Mouse (Mus musculus): ENCODE measurements around the gene Gm11114.

Gene Gm11114
- long read RNA-seq, experiment 1: 0 reads
- long read RNA-seq, experiment 2: 0 reads

- intact Hi-C loops (cut with DNase I): no loop called here
These were observed at the start of gene Gm11114 for GRCm38 (mm10) chr9:85312473-85312872. Gm11114 (plus strand) TSS chr9:85312773.

DNA sequence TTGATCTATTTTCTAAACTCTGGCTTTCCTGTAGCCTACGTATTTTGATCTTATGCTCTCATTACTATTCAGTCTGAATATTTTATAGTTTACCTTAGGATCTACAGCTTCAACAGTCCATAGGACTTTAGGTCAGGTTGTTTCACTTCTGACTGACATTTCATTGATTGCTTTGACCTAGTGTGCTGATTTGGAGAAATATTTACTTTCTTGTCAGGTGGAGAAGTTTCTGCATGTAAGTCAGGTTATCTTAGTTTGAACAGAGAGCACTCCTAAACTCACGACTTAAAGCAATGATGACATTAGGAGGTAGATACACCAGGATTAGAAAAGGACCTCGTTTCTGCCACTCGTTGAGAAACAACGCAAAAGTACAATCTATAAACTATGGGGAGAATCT is 45.7 kb upstream of the Gm11114 start:
- intact Hi-C loops (cut with DNase I): no loop called here

GRCm38 (mm10) chr9:85274114-85274513 is 38.5 kb upstream of the Gm11114 start:
- intact Hi-C loops (cut with DNase I): no loop called here

DNA sequence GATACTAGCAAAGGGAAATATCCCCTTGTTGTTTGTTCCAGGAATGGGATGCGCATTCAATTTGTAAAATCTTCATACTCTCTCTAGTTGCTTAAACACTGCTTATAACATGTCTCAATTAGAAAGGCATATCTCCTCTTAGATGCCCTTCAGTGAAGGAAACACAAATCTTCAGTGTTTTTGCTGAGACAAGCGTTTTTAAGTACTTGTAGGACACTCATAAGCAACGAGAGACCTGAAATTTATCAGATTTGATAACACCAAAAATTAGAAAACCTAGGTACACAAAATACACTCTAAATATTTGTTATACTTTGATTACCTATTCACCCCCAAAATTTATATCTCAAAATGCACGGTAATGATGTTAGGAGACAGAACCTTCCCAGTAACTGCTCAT is 9.7 kb upstream of the Gm11114 start:
- intact Hi-C loops (cut with DNase I): no loop called here

- intact Hi-C loops (cut with DNase I): no loop called here
These were observed 9.2 kb upstream of the Gm11114 start for GRCm38 (mm10) chr9:85303378-85303777.

DNA sequence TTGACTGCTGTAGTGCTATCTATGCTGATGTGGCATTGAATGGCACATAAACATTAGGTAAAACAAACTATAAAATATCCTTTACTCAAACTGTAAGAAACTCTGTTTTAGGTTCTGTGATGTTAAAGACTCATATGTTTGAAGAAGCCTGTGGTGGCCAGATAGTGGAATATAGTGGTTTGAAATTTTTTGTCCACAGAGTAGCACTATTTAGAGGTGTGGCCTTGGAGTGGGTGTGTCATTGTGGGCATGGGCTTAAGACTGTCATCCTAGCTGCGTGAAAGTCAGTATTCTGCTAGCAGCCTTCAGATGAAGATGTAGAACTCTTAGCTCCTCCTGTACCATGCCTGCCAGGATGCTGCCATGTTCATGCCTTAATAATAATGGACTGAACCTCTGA is 3.5 kb downstream of the Gm11114 start:
- intact Hi-C loops (cut with DNase I): no loop called here

GRCm38 (mm10) chr9:85320167-85320951 is 7.8 kb downstream of the Gm11114 start:
- intact Hi-C loops (cut with DNase I): no loop called here

- intact Hi-C loops (cut with DNase I): no loop called here
These were observed 11.7 kb downstream of the Gm11114 start for GRCm38 (mm10) chr9:85324158-85324875.

DNA sequence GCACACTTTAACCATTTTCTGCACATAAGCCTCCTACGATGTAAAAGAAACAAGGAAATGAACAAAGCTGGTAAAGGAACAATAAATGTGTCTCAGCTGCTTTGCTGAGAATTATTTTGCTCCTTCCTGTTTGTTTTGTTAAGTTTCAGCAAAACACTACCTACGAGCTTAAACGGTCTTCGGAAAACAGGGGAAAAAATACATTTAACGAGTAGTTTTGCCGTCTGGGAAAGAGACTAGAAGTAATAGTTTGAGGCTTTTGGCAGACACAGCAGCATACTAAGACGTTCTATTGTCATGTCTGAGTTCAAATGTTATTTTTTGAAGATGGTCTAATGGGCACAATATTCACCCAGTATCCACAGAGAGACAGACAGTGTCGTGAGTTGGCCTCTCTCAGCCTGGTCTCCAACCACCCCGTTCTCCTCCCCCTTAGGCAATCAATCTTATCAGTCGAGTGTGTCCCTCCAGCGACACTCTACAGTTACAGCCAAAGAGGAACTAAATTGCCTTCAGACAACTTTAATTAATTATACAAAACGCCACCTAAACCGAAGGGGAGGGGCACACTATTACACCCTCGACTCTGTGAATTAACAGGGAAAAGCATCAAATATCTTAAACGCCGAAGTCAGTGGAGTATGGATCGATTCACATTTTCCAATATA is 12.8 kb downstream of the Gm11114 start:
- intact Hi-C loops (cut with DNase I): loop anchor here (5.0 kb wide), 4 partner anchors 262 to 1368 kb away; no protein-coding TSS in a partner anchor

DNA sequence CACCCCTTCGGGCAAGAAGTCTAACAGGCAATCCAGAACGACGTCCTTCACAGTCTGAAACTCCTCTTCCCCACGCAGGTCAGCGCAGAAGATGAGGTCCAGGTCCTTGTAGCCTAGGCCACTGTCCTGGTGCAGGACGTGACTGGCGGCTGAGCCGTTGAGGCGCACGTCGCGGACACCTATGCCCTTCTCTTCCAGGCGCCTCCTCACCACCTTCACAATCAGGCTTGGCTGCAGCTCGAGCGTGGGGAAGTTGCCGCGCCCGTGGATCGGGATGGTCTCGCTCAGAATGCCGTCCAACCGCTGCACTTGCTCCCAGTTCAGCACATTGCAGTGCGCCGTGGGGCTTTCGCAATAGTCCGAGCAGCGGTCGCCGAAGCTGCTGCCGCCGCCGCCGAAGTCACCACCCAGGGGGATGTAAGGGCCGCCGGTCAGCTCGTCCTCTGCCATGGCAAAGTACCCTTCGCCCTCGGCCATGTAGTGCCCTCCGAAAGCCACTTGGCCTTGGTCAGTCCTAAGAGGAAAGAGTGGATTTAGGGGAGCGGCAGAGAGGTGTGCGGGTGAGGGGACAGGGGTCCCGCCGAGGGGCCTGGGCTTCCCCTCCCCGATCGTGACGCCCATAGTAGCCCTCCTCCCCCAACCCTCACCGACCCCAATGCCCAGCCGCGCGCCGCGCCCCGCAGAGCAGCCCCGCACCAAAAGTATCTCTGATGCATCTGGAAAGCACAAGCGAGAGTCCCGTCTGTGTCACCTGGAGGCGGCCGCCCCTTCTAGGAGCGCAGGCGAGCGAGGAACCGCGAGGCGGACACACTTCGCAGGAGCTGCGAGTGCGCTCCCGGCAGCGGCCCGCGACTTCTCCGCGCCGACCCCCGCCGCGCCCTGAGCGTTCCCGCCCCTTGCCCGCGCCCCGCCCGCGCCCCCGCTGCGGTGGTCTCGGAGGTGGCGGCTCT is 14.0 kb downstream of the Gm11114 start:
- intact Hi-C loops (cut with DNase I): loop anchor here (5.0 kb wide), 4 partner anchors 261 to 1369 kb away; no protein-coding TSS in a partner anchor

DNA sequence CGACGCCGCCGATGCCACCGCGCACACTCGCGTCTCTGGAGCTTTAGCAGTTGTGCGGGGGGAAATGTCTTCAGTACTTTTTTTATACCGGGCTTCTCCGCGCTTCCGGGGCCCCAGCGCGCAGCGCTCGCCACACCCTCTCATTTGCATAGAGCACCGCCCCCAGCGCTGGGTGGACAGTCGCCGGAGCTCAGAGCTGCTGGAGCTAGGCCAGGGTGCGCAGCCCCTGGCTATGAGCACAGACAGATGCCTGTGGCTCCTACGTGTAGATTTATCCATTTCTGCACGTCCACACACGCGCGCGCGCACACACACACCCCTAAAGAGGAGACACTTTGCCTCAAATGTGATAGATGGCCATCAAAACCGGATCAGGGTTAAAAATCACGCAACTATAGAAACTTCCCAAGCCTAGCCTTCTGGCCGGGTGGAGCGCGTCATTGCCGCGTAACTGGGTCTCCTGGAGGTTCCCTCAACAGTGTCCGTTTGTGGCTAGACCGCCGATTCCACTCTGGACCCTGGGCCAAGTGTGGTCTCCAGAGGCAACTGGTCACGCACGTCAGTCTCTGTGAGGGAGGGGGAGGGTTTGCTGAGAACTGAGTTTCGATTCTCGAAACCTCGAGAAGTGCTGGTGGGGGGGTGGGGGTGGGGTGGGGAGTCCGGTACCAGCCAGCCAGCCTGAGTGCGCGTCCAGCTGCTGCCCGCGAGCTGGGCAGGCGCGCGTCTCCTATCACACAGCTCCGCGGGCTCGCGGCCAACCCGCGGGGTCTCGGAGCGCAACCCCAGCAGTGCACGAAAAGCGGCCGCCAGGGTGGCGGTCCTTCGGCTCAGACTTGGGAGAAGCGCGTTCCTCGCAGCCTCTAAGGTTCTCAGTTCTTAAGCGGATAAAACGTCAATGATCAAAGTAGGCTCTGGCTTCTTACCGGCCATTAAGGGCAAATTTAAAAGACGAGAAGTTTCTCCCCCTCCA is 15.0 kb downstream of the Gm11114 start, which contains the start of gene Tent5a:
Tent5a (minus strand) TSS at position 107 of the 970 bp plus-strand sequence.
- intact Hi-C loops (cut with DNase I): loop anchor here (2.0 to 5.0 kb wide), 5 partner anchors 260 to 1370 kb away; no protein-coding TSS in a partner anchor

DNA sequence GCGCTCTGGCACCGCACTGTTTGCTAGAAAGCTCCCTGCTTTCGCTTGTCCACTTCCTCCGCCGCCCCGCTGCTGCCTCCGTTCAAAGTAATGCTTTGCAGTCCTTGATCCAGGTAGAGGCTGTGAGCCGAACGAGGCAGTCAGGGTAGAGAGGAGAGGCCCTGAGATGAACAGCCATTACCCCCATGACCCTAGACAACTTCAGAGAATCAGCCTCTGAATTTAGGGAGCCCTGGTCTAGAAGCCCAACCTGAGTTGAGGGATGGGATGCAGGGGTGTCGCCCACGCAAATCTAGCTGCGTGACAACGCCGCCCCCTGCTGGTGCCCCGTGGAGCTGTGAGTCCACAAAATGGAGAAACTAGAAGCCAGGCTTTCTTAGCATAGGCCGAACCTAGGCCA is 15.7 kb downstream of the Gm11114 start:
- intact Hi-C loops (cut with DNase I): loop anchor here (2.0 to 5.0 kb wide), 5 partner anchors 259 to 1371 kb away; no protein-coding TSS in a partner anchor

- intact Hi-C loops (cut with DNase I): no loop called here
These were observed 18.9 kb downstream of the Gm11114 start for GRCm38 (mm10) chr9:85331521-85331920.

GRCm38 (mm10) chr9:85336046-85336445 is 23.5 kb downstream of the Gm11114 start:
- intact Hi-C loops (cut with DNase I): no loop called here

- intact Hi-C loops (cut with DNase I): no loop called here
These were observed 27.7 kb downstream of the Gm11114 start for GRCm38 (mm10) chr9:85340303-85340702.

- intact Hi-C loops (cut with DNase I): no loop called here
These were observed 30.6 kb downstream of the Gm11114 start for GRCm38 (mm10) chr9:85342892-85343785.

DNA sequence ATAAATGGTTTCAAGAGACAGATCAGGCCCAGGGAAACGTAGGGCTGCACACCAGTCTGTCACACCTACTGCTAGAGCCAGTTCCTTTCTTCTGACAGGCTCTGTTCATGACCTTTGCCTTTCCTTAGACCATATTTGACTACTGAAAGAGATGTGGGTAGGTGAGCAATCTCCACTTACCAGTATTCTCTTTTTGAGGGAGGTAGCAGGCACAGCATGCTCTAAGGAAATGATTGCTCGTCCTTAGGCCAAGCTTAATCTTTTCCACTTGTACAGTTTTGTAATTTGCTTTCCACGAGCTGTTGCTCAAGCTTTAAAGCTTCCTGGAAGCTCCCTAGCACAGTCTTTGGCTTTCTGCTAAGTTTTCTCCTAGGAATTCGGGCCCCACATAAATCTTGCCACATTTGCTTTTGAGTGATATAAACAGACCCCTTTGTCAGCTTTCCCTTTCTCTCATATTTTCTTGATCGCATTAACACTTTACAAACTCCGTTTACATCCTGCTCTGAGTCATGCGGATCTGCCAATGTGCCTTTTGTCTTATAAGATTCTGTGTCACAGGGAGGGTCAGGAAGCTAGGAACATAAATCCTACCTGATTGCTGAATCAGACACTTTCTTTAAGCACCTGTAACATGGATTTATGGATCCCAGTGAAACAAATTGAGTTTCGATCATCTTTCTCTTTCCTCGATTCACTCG is 35.4 kb downstream of the Gm11114 start:
- intact Hi-C loops (cut with DNase I): no loop called here

DNA sequence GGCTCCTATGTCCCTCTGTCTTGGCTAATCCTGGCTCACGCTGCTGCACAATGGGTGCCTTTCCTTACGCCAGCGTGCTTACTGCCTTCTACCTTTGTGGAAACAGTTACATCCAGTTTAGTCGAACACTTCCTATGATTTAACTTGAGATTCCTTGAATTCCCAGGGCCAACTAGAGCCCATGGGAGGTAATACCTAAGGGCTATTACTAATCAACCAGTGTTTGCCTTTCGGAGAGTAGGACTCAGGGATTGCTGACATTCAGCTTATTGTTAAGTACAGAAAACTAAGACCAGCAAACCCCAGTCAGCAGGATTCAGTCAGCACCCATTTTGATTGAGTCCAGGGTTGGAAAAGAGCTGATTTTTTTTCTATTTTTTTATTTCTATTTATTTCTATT is 43.0 kb downstream of the Gm11114 start:
- intact Hi-C loops (cut with DNase I): no loop called here

Data from adrenal gland (tissue).